Mouse (Mus musculus) forebrain, postnatal 0 days (tissue): Measurements from ENCODE around the gene Hist1h1c. TPM values are rescaled to one million over a fixed set of nuclear protein-coding genes. Genes with fewer than 3 reads are reported as not detected.
"Not testable (repeated sequence)": the region's sequence is repeated elsewhere in the genome, so short reads cannot be mapped to it uniquely, and the experiment has no call there.

Source experiments
- ATAC-seq: fragments of 200-750 bp; cut with Nextera tagmentation; 2 replicates; pipeline ENCODE4 v1.8.0; 2017; ENCODE audit warnings: mild to moderate bottlenecking, moderate library complexity
- DNase-seq: peaks from one replicate; pipeline ENCODE4 v3.0.0-alpha.2; 2015
- H3K27ac ChIP-seq: fragments of 300-500 bp; sonication (generic); 2 replicates; pipeline ENCODE4 v1.5.1; 2014; ENCODE audit warnings: low read depth, mild to moderate bottlenecking, antibody characterized with exemption, low read length, moderate library complexity, mixed read lengths
- H3K27me3 ChIP-seq: fragments of 300-500 bp; sonication (generic); 2 replicates; pipeline ENCODE4 v1.6.1; 2014; ENCODE audit warnings: mild to moderate bottlenecking, low read length, mixed read lengths; ENCODE audit not compliant: insufficient read depth
- H3K36me3 ChIP-seq: fragments of 300-500 bp; sonication (generic); 2 replicates; pipeline ENCODE4 v1.6.1; 2014; ENCODE audit warnings: mild to moderate bottlenecking, moderate library complexity; ENCODE audit not compliant: insufficient read depth
- H3K4me1 ChIP-seq: fragments of 300-500 bp; sonication (generic); 2 replicates; pipeline ENCODE4 v1.6.1; 2014; ENCODE audit warnings: antibody characterized with exemption; ENCODE audit not compliant: insufficient read depth
- H3K4me2 ChIP-seq: fragments of 300-500 bp; sonication (generic); 2 replicates; pipeline ENCODE4 v1.6.1; 2014; ENCODE audit warnings: low read depth, mild to moderate bottlenecking, moderate library complexity
- H3K4me3 ChIP-seq: fragments of 300-500 bp; sonication (generic); 2 replicates; pipeline ENCODE4 v1.5.1; 2014; ENCODE audit warnings: low read depth, low read length, mixed read lengths
- H3K9ac ChIP-seq: fragments of 300-500 bp; sonication (generic); 2 replicates; pipeline ENCODE4 v1.6.1; 2014; ENCODE audit warnings: mild to moderate bottlenecking
- H3K9me3 ChIP-seq: fragments of 300-500 bp; sonication (generic); 2 replicates; pipeline ENCODE4 v1.6.1; 2016; ENCODE audit warnings: low read length
- CTCF ChIP-seq: sonication (generic); IDR thresholded peaks from 2 replicates; pipeline ENCODE4 v1.5.1; 2016; ENCODE audit warnings: antibody characterized with exemption, control low read depth, low read depth
- WGBS: fragments of 180-500 bp; shearing (Covaris S2); extraction: QIAGEN DNeasy Blood & Tissue Kit; methylation state at CpG from one replicate; pipeline ENCODE4 v1.1.7; 2014; 5-methylcytosine and 5-hydroxymethylcytosine counted together
- polyA plus RNA-seq: library from polyadenylated mRNA; unstranded; fragments of >200 nt; fragmentation: Nextera tagmentation; extraction: Ambion mirVana; gene quantifications from 2 replicates; pipeline ENCODE4 v1.2.1, GENCODE M21; 2015
- total RNA-seq: library from RNA; depleted of rRNA; stranded (reverse); fragments of >200 nt; gene quantifications from 2 replicates; pipeline ENCODE4 v1.2.3, GENCODE M21; 2014

Gene Hist1h1c
- total and polyA plus RNA-seq, 2 experiments from 2014 or later = 24.0 to 475 TPM

DNA sequence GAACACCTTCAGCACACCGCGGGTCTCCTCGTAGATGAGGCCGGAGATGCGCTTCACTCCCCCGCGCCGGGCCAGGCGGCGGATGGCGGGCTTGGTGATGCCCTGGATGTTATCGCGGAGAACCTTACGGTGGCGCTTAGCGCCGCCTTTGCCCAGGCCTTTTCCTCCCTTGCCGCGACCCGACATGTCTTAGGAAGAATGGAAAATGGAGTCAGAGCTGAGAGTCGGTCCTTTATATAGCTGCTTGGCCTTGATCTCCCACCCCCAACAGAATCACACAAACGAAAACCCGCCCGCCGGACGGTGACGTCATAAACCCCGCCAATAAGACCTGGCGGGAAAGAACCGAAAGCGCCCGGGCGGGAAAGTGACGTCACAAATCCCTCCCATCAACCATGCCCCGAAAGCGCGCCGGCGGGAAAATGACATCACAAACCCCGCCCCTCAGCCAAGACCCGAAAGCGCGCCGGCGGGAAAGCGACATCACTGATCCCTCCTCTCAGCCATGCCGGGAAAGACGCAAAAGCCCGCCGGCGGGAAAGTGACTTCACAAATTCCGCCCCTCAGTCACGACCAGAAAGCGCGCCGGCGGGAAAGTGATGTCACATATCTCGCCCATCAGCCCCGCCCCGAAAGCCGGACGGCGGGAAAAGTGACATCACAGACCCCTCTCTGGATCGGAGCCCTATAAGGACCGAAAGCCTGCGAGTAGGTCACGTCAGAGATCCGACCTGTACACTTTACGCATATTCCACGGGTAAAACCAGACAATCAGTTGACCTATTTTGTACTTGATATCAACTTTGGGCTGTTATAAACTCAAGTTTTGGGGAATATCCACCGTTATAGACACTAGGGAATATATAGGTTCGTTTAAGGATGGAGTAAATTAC is 22.6 kb downstream of the Hist1h1c start, which contains the start of gene Hist1h4a:
Hist1h4a (minus strand) TSS at position 259 of the 893 bp plus-strand sequence.
- WGBS = under 1% methylated on average over 61 of the region's 72 CpGs
- peak within 1 kb of the TSS; percentile 52 for H3K4me3 ChIP-seq
- peaks cover 17% of the 10 kb centered on the region for H3K4me1 ChIP-seq
- H3K27me3 ChIP-seq = no peaks in the 10 kb centered on the region
- peak within 1 kb of the TSS; percentile 77 for H3K4me2 ChIP-seq
- H3K9me3 ChIP-seq = no peaks in the 10 kb centered on the region
- peak within 1 kb of the TSS; percentile 57 for H3K9ac ChIP-seq
- no peak for TF ChIP-seq CTCF
- ATAC-seq = peak; percentile 74
- no peaks in the 10 kb centered on the region for H3K36me3 ChIP-seq
- peak; percentile 100 for DNase-seq
- peak within 1 kb of the TSS; percentile 83 for H3K27ac ChIP-seq

- peak; percentile 89 for DNase-seq
- 2% methylated on average over 24 of the region's 52 CpGs for WGBS
These were observed 23.5 kb downstream of the Hist1h1c start, which contains the start of gene Hist1h3a for GRCm38 (mm10) chr13:23761871-23762821. Gene Hist1h3a, minus strand, starts transcription at chr13:23762386.

GRCm38 (mm10) chr13:23763242-23763585 is 24.6 kb downstream of the Hist1h1c start:
- Histone ChIP-seq H3K4me3 (peak overlapping the region; percentile 52), H3K27me3 (no peaks in the 10 kb centered on the region), H3K9me3 (no peaks in the 10 kb centered on the region), H3K9ac (peak overlapping the region; percentile 66), H3K4me1 (peaks cover 17% of the 10 kb centered on the region), H3K36me3 (no peaks in the 10 kb centered on the region), H3K27ac (peak overlapping the region; percentile 91), H3K4me2 (peak overlapping the region; percentile 77)
- no peak for ATAC-seq
- under 1% methylated on average over 10 of the region's 10 CpGs for WGBS
- no peak for DNase-seq
- no peak for TF ChIP-seq CTCF

More at GRCm38 (mm10) chr13:23761871-23762821, 23.5 kb downstream of the Hist1h1c start, which contains the start of gene Hist1h3a:
- not testable (repeated sequence) for H3K36me3 ChIP-seq, H3K9me3 ChIP-seq, H3K27me3 ChIP-seq
- Histone ChIP-seq H3K27ac (peak within 1 kb of the TSS; percentile 91), H3K4me1 (peaks cover 17% of the 10 kb centered on the region), H3K9ac (peak within 1 kb of the TSS; percentile 66), H3K4me2 (peak within 1 kb of the TSS; percentile 77), H3K4me3 (peak within 1 kb of the TSS; percentile 52)
- peak; percentile 69 for ATAC-seq

GRCm38 (mm10) chr13:23763586-23764323 is 25.1 kb downstream of the Hist1h1c start, which contains the start of gene Hist1h1a:
Gene Hist1h1a, plus strand, starts transcription at chr13:23763666.
- Histone ChIP-seq H3K9me3 (no peaks in the 10 kb centered on the region), H3K36me3 (no peaks in the 10 kb centered on the region), H3K9ac (peak within 1 kb of the TSS; percentile 66), H3K27me3 (no peaks in the 10 kb centered on the region), H3K4me1 (peaks cover 17% of the 10 kb centered on the region), H3K4me3 (peak within 1 kb of the TSS; percentile 52), H3K27ac (peak within 1 kb of the TSS; percentile 91), H3K4me2 (peak within 1 kb of the TSS; percentile 77)
- WGBS = 4% methylated on average over 34 of the region's 34 CpGs
- no peak for TF ChIP-seq CTCF
- ATAC-seq (peak; percentile 73), DNase-seq (peak; percentile 95)

- H3K4me1 ChIP-seq = peaks cover 17% of the 10 kb centered on the region
- no peaks in the 10 kb centered on the region for H3K9me3 ChIP-seq
- no peak for DNase-seq
- H3K36me3 ChIP-seq = no peaks in the 10 kb centered on the region
- no peak for TF ChIP-seq CTCF
- no peaks in the 10 kb centered on the region for H3K27me3 ChIP-seq
- peak overlapping the region; percentile 66 for H3K9ac ChIP-seq
- H3K27ac ChIP-seq = peak overlapping the region; percentile 91; the same call in 1 of the 2 replicates
- no peak for ATAC-seq
- H3K4me3 ChIP-seq = peak overlapping the region; percentile 52
- 32% methylated on average over 12 of the region's 12 CpGs for WGBS
- H3K4me2 ChIP-seq = peak overlapping the region; percentile 77
These were observed 25.9 kb downstream of the Hist1h1c start for GRCm38 (mm10) chr13:23764324-23765171.
